Mouse (Mus musculus): ENCODE results near the gene Syngr3.
"Not testable (repeated sequence)": the region's sequence is repeated elsewhere in the genome, so short reads cannot be mapped to it uniquely, and the experiment has no call there.

Gene Syngr3

GRCm38 (mm10) chr17:24676877-24677276 lies 12.9 kb downstream of the Syngr3 start:
- DNase-seq (ENCODE audit: low read depth, low spot score), result no peak

GRCm38 (mm10) chr17:24676187-24676586 lies 13.6 kb downstream of the Syngr3 start:
- no peak for DNase-seq (ENCODE audit: low read depth, low spot score)

GRCm38 (mm10) chr17:24674277-24674676 lies 15.5 kb downstream of the Syngr3 start:
- no peak for DNase-seq (ENCODE audit: low read depth, low spot score)

GRCm38 (mm10) chr17:24672141-24672540 lies 17.6 kb downstream of the Syngr3 start:
- no peak for DNase-seq (ENCODE audit: low read depth, low spot score)

GRCm38 (mm10) chr17:24671346-24671745 lies 18.4 kb downstream of the Syngr3 start:
- DNase-seq (ENCODE audit: low read depth, low spot score), result no peak

- DNase-seq (ENCODE audit: low read depth, low spot score), result no peak
Measured at GRCm38 (mm10) chr17:24670246-24670844, 19.4 kb downstream of the Syngr3 start.

- peak; percentile 86 for DNase-seq (ENCODE audit: low read depth, low spot score)
Measured at GRCm38 (mm10) chr17:24669545-24670245, 20.1 kb downstream of the Syngr3 start, which contains the start of gene Zfp598. Gene Zfp598, plus strand, starts transcription at chr17:24669687.

GRCm38 (mm10) chr17:24669214-24669544 lies 20.6 kb downstream of the Syngr3 start:
- DNase-seq (ENCODE audit: low read depth, low spot score), result not testable (repeated sequence)

- peak; percentile 54 for DNase-seq (ENCODE audit: low read depth, low spot score)
Measured at GRCm38 (mm10) chr17:24667416-24667815, 22.3 kb downstream of the Syngr3 start.

- DNase-seq (ENCODE audit: low read depth, low spot score), result not testable (repeated sequence)
Measured at GRCm38 (mm10) chr17:24667011-24667410, 22.7 kb downstream of the Syngr3 start.

GRCm38 (mm10) chr17:24658017-24658758 lies 31.6 kb downstream of the Syngr3 start, which contains the start of gene Npw:
Gene Npw, minus strand, starts transcription at chr17:24658457.
- DNase-seq (ENCODE audit: low read depth, low spot score), result no peak

GRCm38 (mm10) chr17:24654969-24655368 lies 34.8 kb downstream of the Syngr3 start:
- DNase-seq (ENCODE audit: low read depth, low spot score), result no peak

GRCm38 (mm10) chr17:24653967-24654710 lies 35.6 kb downstream of the Syngr3 start:
- peak; percentile 47 for DNase-seq (ENCODE audit: low read depth, low spot score)

GRCm38 (mm10) chr17:24651835-24652234 lies 37.9 kb downstream of the Syngr3 start:
- DNase-seq (ENCODE audit: low read depth, low spot score), result no peak

GRCm38 (mm10) chr17:24650766-24651165 lies 39.0 kb downstream of the Syngr3 start:
- DNase-seq (ENCODE audit: low read depth, low spot score), result no peak

- DNase-seq (ENCODE audit: low read depth, low spot score), result no peak
Measured at GRCm38 (mm10) chr17:24650070-24650616, 39.6 kb downstream of the Syngr3 start, which contains the start of gene Slc9a3r2. Gene Slc9a3r2, minus strand, starts transcription at chr17:24650327.

GRCm38 (mm10) chr17:24649581-24650069 lies 40.1 kb downstream of the Syngr3 start:
- no peak for DNase-seq (ENCODE audit: low read depth, low spot score)

GRCm38 (mm10) chr17:24648731-24649377 lies 40.9 kb downstream of the Syngr3 start:
- DNase-seq (ENCODE audit: low read depth, low spot score), result no peak

GRCm38 (mm10) chr17:24647493-24647892 lies 42.3 kb downstream of the Syngr3 start:
- no peak for DNase-seq (ENCODE audit: low read depth, low spot score)

- no peak for DNase-seq (ENCODE audit: low read depth, low spot score)
Measured at GRCm38 (mm10) chr17:24646381-24646780, 43.4 kb downstream of the Syngr3 start.

- no peak for DNase-seq (ENCODE audit: low read depth, low spot score)
Measured at GRCm38 (mm10) chr17:24645916-24646315, 43.8 kb downstream of the Syngr3 start.
